Mouse (Mus musculus) intestine, embryonic 15.5 days (tissue): ENCODE results near the gene Nrn1l. TPM values are rescaled to one million over a fixed set of nuclear protein-coding genes. Genes with fewer than 3 reads are reported as not detected.
A peak's percentile ranks its signal among the peaks of the same experiment; 100 is the strongest.

Experiments used
- ATAC-seq: fragments of 200-750 bp; cut with Nextera tagmentation; 2 replicates; pipeline ENCODE4 v1.8.0; 2017; ENCODE audit warnings: moderate TSS enrichment, moderate library complexity
- H3K27ac ChIP-seq: fragments of 300-500 bp; sonication (generic); 2 replicates; pipeline ENCODE4 v1.5.1; 2015; ENCODE audit warnings: mild to moderate bottlenecking, inconsistent platforms
- H3K27me3 ChIP-seq: fragments of 300-500 bp; sonication (generic); replicated peaks from 2 replicates; pipeline ENCODE4 v1.6.1; 2015; ENCODE audit warnings: inconsistent platforms
- H3K36me3 ChIP-seq: fragments of 300-500 bp; sonication (generic); 2 replicates; pipeline ENCODE4 v1.6.1; 2015; ENCODE audit warnings: inconsistent platforms
- H3K4me1 ChIP-seq: fragments of 300-500 bp; sonication (generic); replicated peaks from 2 replicates; pipeline ENCODE4 v1.6.1; 2015; ENCODE audit warnings: inconsistent platforms
- H3K4me2 ChIP-seq: fragments of 300-500 bp; sonication (generic); replicated peaks from 2 replicates; pipeline ENCODE4 v1.6.1; 2015; ENCODE audit warnings: mild to moderate bottlenecking, inconsistent platforms
- H3K4me3 ChIP-seq: fragments of 300-500 bp; sonication (generic); replicated peaks from 2 replicates; pipeline ENCODE4 v1.5.1; 2015; ENCODE audit warnings: inconsistent platforms
- H3K9ac ChIP-seq: fragments of 300-500 bp; sonication (generic); 2 replicates; pipeline ENCODE4 v1.6.1; 2015; ENCODE audit warnings: inconsistent platforms
- H3K9me3 ChIP-seq: fragments of 300-500 bp; sonication (generic); 2 replicates; pipeline ENCODE4 v1.6.1; 2016; ENCODE audit warnings: inconsistent platforms
- WGBS: fragments of 180-500 bp; shearing (Covaris S2); methylation state at CpG from one replicate; pipeline ENCODE4 v1.1.7; 2015; 5-methylcytosine and 5-hydroxymethylcytosine counted together
- polyA plus RNA-seq: library from polyadenylated mRNA; unstranded; fragments of >200 nt; fragmentation: Nextera tagmentation; extraction: Ambion mirVana; gene quantifications from 2 replicates; pipeline ENCODE4 v1.2.1, GENCODE M21; 2015

Nrn1l gene
- 0.34 and 0.96 TPM in 2 replicates for polyA plus RNA-seq

DNA sequence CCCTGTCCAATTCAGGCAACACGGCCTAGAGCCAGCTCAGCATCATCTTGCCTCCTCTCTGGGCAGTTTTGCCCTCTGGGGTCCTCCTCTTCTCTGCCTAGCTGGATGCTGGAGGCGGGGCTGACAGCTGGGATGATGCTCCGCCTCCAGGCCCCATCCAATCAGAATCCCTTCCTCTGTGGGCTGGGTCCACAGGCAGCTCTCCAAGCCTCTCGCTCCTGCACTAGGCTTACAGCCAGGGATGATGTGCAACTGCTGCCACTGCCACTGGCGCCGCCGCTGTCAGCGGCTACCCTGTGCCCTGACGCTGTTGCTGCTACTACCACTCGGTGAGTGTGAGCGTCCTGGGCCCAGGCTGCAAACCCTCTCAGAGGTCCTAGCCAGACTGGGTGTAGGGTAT is at the start of gene Nrn1l:
Gene Nrn1l, plus strand, starts transcription at position 229 of the 400 bp plus-strand sequence.
- WGBS: 11% methylated on average over 11 of the region's 11 CpGs
- H3K4me1 ChIP-seq: 0 out of 2 replicates have a peak, but pooled peaks cover 4% of the 10 kb centered on the region
- peaks cover 35% of the 10 kb centered on the region for H3K36me3 ChIP-seq
- no peak within 1 kb of the TSS for H3K4me3 ChIP-seq
- H3K4me2 ChIP-seq: peak within 1 kb of the TSS; percentile 31; the same call in 1 of the 2 replicates
- ATAC-seq: peak; percentile 82
- no peaks in the 10 kb centered on the region for H3K27me3 ChIP-seq
- no peak within 1 kb of the TSS for H3K9ac ChIP-seq
- no peak within 1 kb of the TSS for H3K27ac ChIP-seq
- no peaks in the 10 kb centered on the region for H3K9me3 ChIP-seq

DNA sequence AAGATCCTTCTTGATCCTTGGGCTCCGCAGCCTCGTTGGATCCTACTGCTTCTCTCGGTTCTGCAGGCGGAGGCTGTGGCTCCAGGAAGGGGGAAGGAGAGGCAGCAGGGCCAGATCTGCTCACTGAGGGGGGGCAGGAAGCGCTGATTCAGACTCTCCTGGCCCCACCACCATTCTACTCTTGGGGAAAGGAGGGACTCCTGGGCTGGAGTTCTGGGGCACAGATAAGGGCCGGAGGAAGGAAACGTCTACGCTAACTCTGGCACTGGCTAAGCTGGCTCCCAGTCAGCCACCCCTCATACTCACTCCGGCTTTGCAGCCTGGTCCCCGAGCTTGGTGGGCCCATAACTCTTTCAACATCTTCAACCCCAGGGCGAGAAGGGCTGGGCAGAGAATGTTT is 46.7 kb upstream of the Nrn1l start:
- Histone ChIP-seq H3K9ac (no peak overlapping the region), H3K27ac (no peak overlapping the region), H3K4me1 (peaks cover 7% of the 10 kb centered on the region), H3K27me3 (no peaks in the 10 kb centered on the region), H3K9me3 (no peaks in the 10 kb centered on the region), H3K36me3 (peaks cover 40% of the 10 kb centered on the region), H3K4me3 (no peak overlapping the region), H3K4me2 (no peak overlapping the region)
- WGBS: 91% methylated on average over 11 of the region's 11 CpGs
- no peak for ATAC-seq

DNA sequence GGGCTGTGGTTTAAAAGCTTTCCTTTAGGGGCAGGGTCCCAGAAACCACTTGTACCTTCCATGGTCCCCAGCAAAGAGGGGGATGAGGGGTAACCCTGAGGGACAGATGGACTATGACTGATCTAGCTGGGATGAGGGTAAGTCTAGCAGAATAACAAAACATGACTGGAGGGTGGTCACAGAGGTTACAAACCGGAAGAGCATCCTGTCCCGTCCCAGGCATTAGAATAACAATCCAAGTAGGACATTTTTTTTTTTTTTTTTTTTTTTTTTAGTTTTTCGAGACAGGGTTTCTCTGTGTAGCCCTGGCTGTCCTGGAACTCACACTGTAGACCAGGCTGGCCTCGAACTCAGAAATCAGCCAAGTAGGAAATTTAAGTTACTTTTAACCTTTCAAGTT is 43.4 kb upstream of the Nrn1l start:
- Histone ChIP-seq H3K27ac (no peak overlapping the region), H3K4me2 (no peak overlapping the region), H3K9ac (no peak overlapping the region), H3K36me3 (peaks cover 25% of the 10 kb centered on the region), H3K4me3 (no peak overlapping the region), H3K9me3 (no peaks in the 10 kb centered on the region), H3K4me1 (peaks cover 7% of the 10 kb centered on the region), H3K27me3 (no peaks in the 10 kb centered on the region)
- no peak for ATAC-seq
- 84% methylated on average over 4 of the region's 4 CpGs for WGBS

DNA sequence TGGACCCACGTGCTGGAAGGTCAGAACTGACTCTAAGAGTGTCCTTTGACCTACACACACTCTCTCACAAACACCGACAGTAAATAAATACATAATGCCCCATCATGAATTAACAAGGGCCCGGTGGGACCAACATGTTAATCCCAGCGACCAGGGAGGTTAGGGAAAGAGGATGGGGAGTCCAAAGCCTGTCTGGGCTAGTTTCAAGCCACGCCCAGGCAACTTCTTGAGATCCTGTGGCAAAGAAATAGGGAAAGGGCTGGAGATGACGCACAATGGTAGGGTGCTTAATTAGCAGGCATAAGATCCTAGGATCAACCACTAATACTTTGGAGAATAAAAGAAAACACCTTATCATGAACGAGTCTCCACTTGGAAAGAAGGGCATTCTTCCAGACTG is 42.8 kb upstream of the Nrn1l start:
- WGBS: 79% methylated on average over 7 of the region's 7 CpGs
- Histone ChIP-seq H3K9ac (no peak overlapping the region), H3K9me3 (no peaks in the 10 kb centered on the region), H3K4me1 (peaks cover 7% of the 10 kb centered on the region), H3K4me2 (peak overlapping the region; percentile 30), H3K36me3 (peaks cover 25% of the 10 kb centered on the region), H3K27me3 (no peaks in the 10 kb centered on the region), H3K27ac (no peak overlapping the region), H3K4me3 (no peak overlapping the region)
- ATAC-seq: no peak

DNA sequence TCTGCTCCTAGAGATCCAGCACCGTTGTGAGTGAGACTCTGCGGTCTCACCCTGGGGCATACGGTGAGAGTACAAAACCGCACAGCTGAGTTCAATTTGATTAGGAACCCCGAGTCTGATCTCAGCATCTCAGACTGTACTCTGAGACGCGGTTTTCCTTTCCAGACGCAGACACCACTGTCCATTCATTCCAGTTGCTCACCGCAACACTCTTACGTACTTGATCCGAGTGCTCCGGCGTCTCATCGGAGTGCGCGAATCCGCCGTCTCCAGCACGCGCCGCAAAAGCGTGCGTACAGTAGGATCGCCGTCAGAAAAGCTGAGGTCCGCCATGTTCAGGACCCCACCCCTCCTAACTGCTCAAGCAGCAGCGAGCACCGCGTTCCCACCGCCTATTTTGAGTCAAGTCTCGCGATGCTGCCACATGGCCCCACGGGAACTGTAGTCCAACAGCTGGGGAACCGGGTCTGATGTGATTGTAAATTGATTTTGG is 41.7 kb upstream of the Nrn1l start:
- no peaks in the 10 kb centered on the region for H3K27me3 ChIP-seq
- H3K4me2 ChIP-seq: peak overlapping the region; percentile 67
- peak overlapping the region; percentile 51; the same call in 1 of the 2 replicates for H3K27ac ChIP-seq
- under 1% methylated on average over 34 of the region's 34 CpGs for WGBS
- peaks cover 16% of the 10 kb centered on the region for H3K36me3 ChIP-seq
- H3K9ac ChIP-seq: peak overlapping the region; percentile 64
- H3K9me3 ChIP-seq: no peaks in the 10 kb centered on the region
- ATAC-seq: peak; percentile 81
- H3K4me1 ChIP-seq: peaks cover 11% of the 10 kb centered on the region
- H3K4me3 ChIP-seq: peak overlapping the region; percentile 68

DNA sequence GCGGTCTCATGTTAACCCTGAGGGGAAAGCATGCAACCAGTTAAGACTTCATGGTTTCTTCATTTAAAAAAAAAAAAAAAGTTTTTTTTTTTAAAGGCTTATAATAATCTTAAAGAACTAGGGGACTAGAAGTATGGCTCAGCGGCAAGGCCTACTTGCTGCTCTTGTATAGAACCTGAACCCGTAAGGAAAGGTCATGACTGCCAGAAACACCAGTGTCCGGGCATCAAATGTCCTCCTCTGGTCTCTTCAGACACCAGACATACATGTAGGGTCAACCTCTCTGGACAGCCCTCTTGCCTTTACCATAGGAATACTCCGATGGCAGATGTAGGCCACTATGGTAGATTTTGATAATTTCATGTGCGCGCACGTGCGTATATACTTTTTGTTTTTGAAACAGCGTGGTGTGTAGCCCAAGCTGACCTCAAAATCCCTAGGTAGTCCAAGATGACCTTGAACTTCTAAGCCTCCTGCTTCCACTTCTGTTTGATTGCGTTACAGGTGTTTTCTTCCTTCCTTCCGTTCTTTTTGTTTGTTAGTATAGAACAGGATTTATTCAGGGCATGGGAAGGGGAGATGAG is 41.1 kb upstream of the Nrn1l start:
- Histone ChIP-seq H3K27ac (no peak overlapping the region), H3K4me1 (peaks cover 15% of the 10 kb centered on the region), H3K27me3 (no peaks in the 10 kb centered on the region), H3K9ac (no peak overlapping the region), H3K4me2 (peak overlapping the region; percentile 67; the same call in 1 of the 2 replicates), H3K4me3 (no peak overlapping the region), H3K36me3 (peaks cover 11% of the 10 kb centered on the region), H3K9me3 (no peaks in the 10 kb centered on the region)
- 77% methylated on average over 12 of the region's 12 CpGs for WGBS
- ATAC-seq: no peak

DNA sequence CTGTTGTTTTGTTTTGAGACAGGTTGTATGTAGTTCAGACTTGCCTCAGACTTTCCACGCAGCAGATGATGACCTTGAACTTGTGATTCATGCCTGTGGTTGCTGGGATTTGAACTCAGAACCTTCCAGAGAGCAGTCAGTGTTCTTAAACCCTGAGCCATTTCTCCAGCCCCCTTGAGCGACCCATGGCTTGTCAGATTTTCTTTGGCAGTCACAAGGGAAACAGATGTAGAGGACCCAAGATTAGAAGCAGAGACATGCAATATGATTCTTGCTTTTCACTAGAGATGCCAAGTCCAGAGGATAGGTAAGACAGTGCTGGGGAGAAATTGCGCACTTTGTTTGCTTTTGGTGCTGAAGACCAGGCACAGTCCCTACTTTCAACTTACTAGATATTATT is 40.2 kb upstream of the Nrn1l start, which contains the start of gene Cenpt:
Gene Cenpt, minus strand, starts transcription at position 101 of the 400 bp plus-strand sequence.
- WGBS: 83% methylated on average over 3 of the region's 3 CpGs
- Histone ChIP-seq H3K27ac (no peak within 1 kb of the TSS), H3K9ac (no peak within 1 kb of the TSS), H3K36me3 (peaks cover 7% of the 10 kb centered on the region; the same call in 1 of the 2 replicates), H3K27me3 (no peaks in the 10 kb centered on the region), H3K4me1 (peaks cover 21% of the 10 kb centered on the region), H3K4me2 (peak within 1 kb of the TSS; percentile 67; the same call in 1 of the 2 replicates), H3K4me3 (no peak within 1 kb of the TSS), H3K9me3 (no peaks in the 10 kb centered on the region)
- no peak for ATAC-seq

DNA sequence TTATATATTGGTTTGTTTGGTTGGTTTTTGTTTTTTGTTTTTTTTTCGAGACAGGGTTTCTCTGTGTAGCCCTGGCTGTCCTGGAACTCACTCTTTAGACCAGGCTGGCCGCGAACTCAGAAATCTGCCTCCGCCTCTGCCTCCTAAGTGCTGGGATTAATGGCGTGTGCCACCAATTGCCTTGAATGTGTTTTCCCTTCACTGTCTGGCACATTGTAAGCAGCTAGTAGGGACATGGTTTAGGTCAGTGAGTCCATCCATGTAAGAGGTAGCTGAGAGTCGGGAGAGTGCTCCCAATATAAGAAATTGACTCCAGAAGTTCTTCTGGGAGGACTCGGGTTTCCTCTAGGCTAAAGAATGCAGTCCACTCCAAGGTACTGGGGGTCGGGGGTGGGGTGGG is 39.1 kb upstream of the Nrn1l start:
- no peak for ATAC-seq
- 25% methylated on average over 8 of the region's 8 CpGs for WGBS
- H3K9ac ChIP-seq: peak overlapping the region; percentile 73; the same call in 1 of the 2 replicates

DNA sequence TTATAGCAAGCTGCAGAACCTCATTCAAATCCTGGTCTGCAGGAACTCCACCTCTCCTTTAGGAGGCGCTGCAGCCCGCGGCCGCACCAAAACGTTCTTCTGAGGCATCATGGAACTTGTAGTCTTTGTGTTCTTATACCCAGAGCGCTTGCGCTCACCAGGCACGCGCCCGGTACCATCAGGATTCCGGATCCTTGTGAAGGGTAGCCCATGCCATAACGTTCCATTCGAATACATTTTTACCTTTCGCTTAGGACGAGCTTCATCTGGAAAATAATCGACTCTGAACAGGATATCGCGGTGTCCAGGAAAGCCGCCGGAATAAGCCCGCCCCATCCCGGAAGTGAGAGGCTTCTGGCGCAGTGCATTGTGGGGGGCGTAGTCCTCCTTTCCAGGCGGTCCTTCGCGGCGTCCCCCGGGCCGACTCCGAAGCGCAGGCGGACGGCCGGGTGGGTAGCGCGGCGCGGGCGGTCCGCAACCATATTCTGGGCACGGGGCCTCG is 38.6 kb upstream of the Nrn1l start, which contains the start of gene Thap11:
Gene Thap11, plus strand, starts transcription at position 418 of the 502 bp plus-strand sequence.
- peak within 1 kb of the TSS; percentile 91 for H3K4me2 ChIP-seq
- H3K9me3 ChIP-seq: no peaks in the 10 kb centered on the region
- H3K27me3 ChIP-seq: no peaks in the 10 kb centered on the region
- H3K27ac ChIP-seq: peak within 1 kb of the TSS; percentile 89
- H3K4me3 ChIP-seq: peak within 1 kb of the TSS; percentile 85
- H3K9ac ChIP-seq: peak within 1 kb of the TSS; percentile 73
- H3K36me3 ChIP-seq: no peaks in the 10 kb centered on the region
- WGBS: under 1% methylated on average over 43 of the region's 43 CpGs
- peak; percentile 94 for ATAC-seq
- H3K4me1 ChIP-seq: peaks cover 33% of the 10 kb centered on the region

More for the DNA sequence above, 39.1 kb upstream of the Nrn1l start:
- Histone ChIP-seq H3K4me3 (peak overlapping the region; percentile 85), H3K4me1 (peaks cover 28% of the 10 kb centered on the region), H3K9me3 (no peaks in the 10 kb centered on the region), H3K4me2 (peak overlapping the region; percentile 91), H3K36me3 (no peaks in the 10 kb centered on the region; the same call in 1 of the 2 replicates), H3K27ac (no peak overlapping the region), H3K27me3 (no peaks in the 10 kb centered on the region)

DNA sequence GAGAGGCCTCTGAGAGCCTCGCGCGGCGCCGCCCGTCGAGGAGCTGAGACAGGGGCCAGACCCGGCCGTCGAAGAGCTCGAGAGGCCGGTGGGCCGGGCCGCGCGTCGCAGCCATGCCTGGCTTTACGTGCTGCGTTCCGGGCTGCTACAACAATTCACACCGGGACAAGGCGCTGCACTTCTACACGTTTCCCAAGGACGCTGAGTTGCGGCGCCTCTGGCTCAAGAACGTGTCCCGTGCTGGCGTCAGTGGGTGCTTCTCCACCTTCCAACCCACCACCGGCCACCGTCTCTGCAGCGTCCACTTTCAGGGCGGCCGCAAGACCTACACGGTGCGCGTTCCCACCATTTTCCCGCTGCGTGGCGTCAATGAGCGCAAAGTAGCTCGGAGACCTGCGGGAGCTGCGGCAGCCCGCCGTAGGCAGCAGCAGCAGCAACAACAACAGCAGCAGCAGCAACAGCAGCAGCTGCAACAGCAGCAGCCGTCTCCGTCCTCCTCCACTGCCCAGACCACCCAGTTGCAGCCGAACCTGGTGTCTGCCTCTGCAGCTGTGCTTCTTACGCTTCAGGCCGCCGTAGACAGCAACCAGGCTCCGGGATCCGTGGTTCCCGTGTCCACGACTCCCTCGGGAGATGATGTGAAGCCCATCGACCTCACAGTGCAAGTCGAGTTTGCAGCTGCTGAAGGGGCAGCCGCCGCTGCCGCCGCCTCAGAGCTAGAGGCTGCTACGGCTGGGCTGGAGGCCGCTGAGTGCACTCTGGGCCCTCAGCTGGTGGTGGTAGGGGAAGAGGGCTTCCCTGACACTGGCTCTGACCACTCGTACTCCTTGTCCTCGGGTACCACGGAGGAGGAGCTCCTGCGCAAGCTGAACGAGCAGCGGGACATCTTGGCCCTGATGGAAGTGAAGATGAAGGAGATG is 37.9 kb upstream of the Nrn1l start:
- H3K27ac ChIP-seq: peak overlapping the region; percentile 89
- H3K4me2 ChIP-seq: peak overlapping the region; percentile 91
- WGBS: under 1% methylated on average over 71 of the region's 71 CpGs
- peak overlapping the region; percentile 85 for H3K4me3 ChIP-seq
- no peaks in the 10 kb centered on the region for H3K36me3 ChIP-seq
- H3K4me1 ChIP-seq: peaks cover 29% of the 10 kb centered on the region
- H3K9ac ChIP-seq: peak overlapping the region; percentile 73
- no peaks in the 10 kb centered on the region for H3K9me3 ChIP-seq
- peak; percentile 57 for ATAC-seq
- H3K27me3 ChIP-seq: no peaks in the 10 kb centered on the region

DNA sequence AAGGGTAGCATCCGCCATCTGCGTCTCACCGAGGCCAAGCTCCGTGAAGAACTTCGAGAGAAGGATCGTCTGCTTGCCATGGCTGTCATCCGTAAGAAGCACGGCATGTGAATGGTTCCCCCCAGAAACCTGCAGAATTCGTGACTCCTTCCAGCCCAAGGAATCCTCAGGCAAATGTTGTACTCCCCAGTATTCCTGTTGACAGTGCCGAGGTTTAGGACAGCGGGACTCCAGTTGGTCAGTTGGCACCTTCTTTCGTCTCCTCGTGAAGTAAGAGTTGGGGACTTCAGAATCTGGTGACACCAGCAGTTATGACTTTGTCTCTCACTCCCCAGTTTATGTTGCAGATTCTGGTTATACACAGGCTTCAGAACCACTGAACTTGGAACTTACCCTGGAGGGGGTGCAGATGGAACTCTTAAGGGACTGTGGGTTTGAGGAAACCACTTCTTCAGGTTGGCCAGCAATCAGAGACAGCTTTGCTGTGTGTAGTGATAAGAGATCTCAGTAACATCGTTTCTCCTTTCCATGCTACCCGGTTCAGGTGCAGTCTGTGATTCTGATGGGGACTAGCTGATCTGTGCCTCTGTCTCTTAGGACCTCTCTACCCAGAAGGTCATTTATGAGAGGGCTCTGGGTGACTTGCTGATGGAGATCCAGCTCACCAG is 37.1 kb upstream of the Nrn1l start:
- no peak for ATAC-seq
- Histone ChIP-seq H3K9ac (peak overlapping the region; percentile 73), H3K9me3 (no peaks in the 10 kb centered on the region), H3K4me3 (peak overlapping the region; percentile 85), H3K27me3 (no peaks in the 10 kb centered on the region), H3K4me2 (peak overlapping the region; percentile 91), H3K36me3 (no peaks in the 10 kb centered on the region), H3K27ac (peak overlapping the region; percentile 89), H3K4me1 (peaks cover 26% of the 10 kb centered on the region)
- 12% methylated on average over 15 of the region's 15 CpGs for WGBS
